Mouse (Mus musculus) cortical plate, adult 2 months (tissue): Measurements from ENCODE around the gene D10Jhu81e.

ENCODE experiments used
- CTCF ChIP-seq: fragments of 200-500 bp; IDR thresholded peaks from 2 replicates; pipeline ENCODE4 v1.5.1; 2011; ENCODE audit warnings: mild to moderate bottlenecking, control low read depth, low read length; ENCODE audit not compliant: insufficient read depth; ENCODE audit errors: extremely low read depth
- POLR2A ChIP-seq: fragments of 200-500 bp; IDR thresholded peaks from 2 replicates; pipeline ENCODE4 v1.6.1; 2011; ENCODE audit warnings: mild to moderate bottlenecking, low read length, control low read depth; ENCODE audit not compliant: insufficient read depth; ENCODE audit errors: extremely low read depth

- TF ChIP-seq POLR2A (no peak), CTCF (no peak)
Measured at GRCm38 (mm10) chr10:78216376-78217083, 46.9 kb upstream of the D10Jhu81e start.
